Mouse (Mus musculus): ENCODE data around the gene Rnf212. TPM values are rescaled to one million over a fixed set of nuclear protein-coding genes. Genes with fewer than 3 reads are reported as not detected.

Rnf212 gene
- polyA plus RNA-seq, 1 experiment, result not detected

DNA sequence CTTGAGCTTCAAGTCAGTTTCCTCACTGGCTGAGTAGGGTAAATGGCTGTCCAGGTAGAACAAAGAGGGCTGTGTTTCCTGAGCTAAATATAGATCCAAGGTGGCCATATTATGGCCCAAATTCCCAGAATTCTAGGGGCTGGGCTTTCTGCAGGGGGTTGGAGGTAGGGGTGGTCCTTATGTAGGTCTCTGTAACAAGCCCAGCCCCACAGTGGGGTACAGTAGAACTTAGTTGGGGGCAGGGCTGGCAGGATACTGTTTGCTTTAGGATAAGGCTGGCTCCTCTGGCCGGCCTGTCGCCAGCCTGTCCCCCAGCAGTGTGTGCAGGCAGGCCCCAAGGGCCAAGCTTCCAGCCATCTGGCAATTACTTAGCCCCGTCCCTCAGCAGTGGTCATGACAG lies 74.4 kb downstream of the Rnf212 start:
- Histone ChIP-seq H3K4me3 (replicated peaks; ENCODE audit: extremely low read depth, low read depth, low read length) (no peak overlapping the region), H3K4me1 (ENCODE audit: control insufficient read depth, insufficient read depth, low read length) (no peaks in the 10 kb centered on the region)
- DNase-seq, result no peak
- WGBS, result 53% methylated on average over 3 of the region's 3 CpGs
- no peak for TF ChIP-seq CTCF (IDR thresholded peaks at IDR 0.05; ENCODE audit: insufficient read depth, low read length)
- no peak for TF ChIP-seq POLR2A (IDR thresholded peaks at IDR 0.05; ENCODE audit: borderline replicate concordance, extremely low read depth, low read depth, low read length)

DNA sequence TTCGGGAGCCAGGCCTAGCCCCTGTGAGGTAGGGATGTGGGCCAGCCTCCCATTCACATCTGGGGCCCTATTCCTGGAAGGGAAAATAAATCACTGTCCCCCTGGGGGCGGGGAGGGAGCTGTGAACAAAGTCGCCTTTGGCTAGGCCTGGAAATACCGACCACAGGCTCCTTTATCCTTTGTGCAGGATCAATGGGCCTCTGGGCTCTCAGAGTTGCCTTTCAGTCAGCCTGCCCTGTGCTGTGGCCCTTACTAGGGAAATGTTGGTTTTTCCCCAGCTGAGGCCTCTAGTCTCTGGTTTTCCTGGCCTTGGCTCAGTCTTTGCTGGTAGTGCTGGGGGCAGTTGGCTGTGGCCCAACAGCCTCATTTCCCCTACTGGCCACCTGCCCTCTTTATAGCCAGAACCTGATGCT lies 77.4 kb downstream of the Rnf212 start:
- H3K4me3 ChIP-seq (replicated peaks; ENCODE audit: extremely low read depth, low read depth, low read length), result no peak overlapping the region
- peaks cover 6% of the 10 kb centered on the region; the same call in 1 of the 2 replicates for H3K4me1 ChIP-seq (ENCODE audit: control insufficient read depth, insufficient read depth, low read length)
- TF ChIP-seq CTCF (IDR thresholded peaks at IDR 0.05; ENCODE audit: insufficient read depth, low read length), result no peak
- no peak for TF ChIP-seq POLR2A (IDR thresholded peaks at IDR 0.05; ENCODE audit: borderline replicate concordance, extremely low read depth, low read depth, low read length)
- DNase-seq, result no peak
- WGBS, result 49% methylated on average over 4 of the region's 4 CpGs

DNA sequence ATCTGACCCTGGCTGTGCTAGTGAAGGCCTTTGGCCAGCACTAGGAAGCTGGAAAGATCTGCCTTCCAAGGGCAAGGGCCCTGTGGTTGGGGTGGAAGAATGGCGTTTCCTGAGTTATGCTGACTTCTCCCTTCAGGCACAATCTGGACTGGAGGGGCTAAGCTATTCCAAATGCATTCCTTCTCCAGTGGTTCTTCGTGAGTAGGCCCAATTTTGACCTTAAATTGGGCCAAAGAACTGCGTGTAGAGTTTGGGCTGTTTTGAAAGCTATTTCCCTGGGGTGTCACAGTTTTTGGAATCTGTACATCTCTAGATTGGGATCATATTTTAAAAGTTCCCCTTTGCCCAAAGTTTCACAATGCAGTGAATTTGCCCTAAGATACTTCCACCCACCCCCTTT lies 78.2 kb downstream of the Rnf212 start:
- DNase-seq, result no peak
- peaks cover 6% of the 10 kb centered on the region; the same call in 1 of the 2 replicates for H3K4me1 ChIP-seq (ENCODE audit: control insufficient read depth, insufficient read depth, low read length)
- WGBS, result 75% methylated on average over 3 of the region's 3 CpGs
- TF ChIP-seq CTCF (IDR thresholded peaks at IDR 0.05; ENCODE audit: insufficient read depth, low read length) (no peak), POLR2A (IDR thresholded peaks at IDR 0.05; ENCODE audit: borderline replicate concordance, extremely low read depth, low read depth, low read length) (no peak)
- no peak overlapping the region for H3K4me3 ChIP-seq (replicated peaks; ENCODE audit: extremely low read depth, low read depth, low read length)

DNA sequence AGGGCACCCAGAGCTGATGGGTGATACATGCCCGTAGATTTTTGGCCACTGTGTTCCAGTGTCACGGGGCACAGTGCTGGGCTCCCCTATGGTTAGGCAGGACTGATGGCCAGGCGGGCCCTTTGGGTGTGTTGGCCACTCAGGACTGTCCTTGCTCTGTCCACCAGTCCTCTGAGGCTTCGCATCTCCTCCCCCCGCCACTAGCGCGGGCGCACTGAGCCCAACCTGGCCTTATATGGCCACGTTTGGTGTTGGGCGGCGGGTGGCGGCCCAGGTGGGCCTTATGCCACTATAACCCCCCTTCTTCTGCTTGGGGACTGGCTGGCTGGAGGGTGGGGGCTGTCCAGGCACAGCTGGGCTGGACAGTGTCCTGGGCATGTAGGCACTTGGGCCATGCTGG lies 78.9 kb downstream of the Rnf212 start:
- Histone ChIP-seq H3K4me3 (replicated peaks; ENCODE audit: extremely low read depth, low read depth, low read length) (no peak overlapping the region), H3K4me1 (ENCODE audit: control insufficient read depth, insufficient read depth, low read length) (peaks cover 6% of the 10 kb centered on the region; the same call in 1 of the 2 replicates)
- no peak for TF ChIP-seq CTCF (IDR thresholded peaks at IDR 0.05; ENCODE audit: insufficient read depth, low read length)
- no peak for TF ChIP-seq POLR2A (IDR thresholded peaks at IDR 0.05; ENCODE audit: borderline replicate concordance, extremely low read depth, low read depth, low read length)
- DNase-seq, result no peak
- WGBS, result 97% methylated on average over 12 of the region's 12 CpGs

DNA sequence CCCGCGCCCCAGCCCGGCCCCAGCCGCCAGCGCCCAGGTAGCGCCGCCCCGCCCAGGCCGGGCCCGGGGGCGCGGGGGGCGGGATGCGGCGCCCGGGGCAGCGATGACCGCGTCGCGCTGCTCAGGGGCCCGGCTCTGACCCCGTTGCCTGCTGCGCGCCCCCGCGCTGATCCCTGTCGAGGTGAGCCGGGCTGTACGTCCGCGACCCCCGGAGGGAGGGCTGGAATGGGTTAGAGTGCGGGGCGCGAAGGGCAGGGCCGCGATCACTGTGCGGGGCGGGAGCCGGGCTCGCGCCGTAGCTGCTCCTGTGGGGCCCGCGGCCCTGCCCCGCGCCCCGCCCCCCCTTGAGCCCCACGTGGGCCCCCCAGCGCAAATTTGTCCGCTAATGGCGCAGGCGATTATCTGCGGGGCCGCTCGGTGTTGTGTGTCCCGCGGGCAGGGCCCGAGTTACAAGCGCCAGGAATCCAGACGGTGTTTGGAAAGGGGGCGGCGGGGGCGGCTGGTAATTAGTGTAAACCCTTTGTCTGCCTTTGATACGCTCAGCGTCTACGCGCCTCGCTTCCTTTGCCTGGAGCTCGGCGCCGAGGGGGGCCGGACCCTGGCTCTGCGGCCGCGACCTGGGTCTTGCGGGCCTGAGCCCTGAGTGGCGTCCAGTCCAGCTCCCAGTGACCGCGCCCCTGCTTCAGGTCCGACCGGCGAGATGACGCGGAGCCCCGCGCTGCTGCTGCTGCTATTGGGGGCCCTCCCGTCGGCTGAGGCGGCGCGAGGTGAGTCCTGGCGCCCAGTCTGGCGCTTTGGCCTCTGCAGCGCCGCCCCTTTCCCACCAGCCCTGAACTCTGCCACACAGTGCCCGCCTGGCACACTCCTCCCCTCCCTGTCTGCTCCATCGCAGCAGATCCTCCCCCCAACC lies 80.2 kb downstream of the Rnf212 start:
- H3K4me3 ChIP-seq (replicated peaks; ENCODE audit: extremely low read depth, low read depth, low read length), result peak overlapping the region; percentile 80
- DNase-seq, result peak; percentile 53
- H3K4me1 ChIP-seq (ENCODE audit: control insufficient read depth, insufficient read depth, low read length), result peaks cover 6% of the 10 kb centered on the region; the same call in 1 of the 2 replicates
- no peak for TF ChIP-seq POLR2A (IDR thresholded peaks at IDR 0.05; ENCODE audit: borderline replicate concordance, extremely low read depth, low read depth, low read length)
- no peak for TF ChIP-seq CTCF (IDR thresholded peaks at IDR 0.05; ENCODE audit: insufficient read depth, low read length)
- under 1% methylated on average over 93 of the region's 99 CpGs for WGBS

DNA sequence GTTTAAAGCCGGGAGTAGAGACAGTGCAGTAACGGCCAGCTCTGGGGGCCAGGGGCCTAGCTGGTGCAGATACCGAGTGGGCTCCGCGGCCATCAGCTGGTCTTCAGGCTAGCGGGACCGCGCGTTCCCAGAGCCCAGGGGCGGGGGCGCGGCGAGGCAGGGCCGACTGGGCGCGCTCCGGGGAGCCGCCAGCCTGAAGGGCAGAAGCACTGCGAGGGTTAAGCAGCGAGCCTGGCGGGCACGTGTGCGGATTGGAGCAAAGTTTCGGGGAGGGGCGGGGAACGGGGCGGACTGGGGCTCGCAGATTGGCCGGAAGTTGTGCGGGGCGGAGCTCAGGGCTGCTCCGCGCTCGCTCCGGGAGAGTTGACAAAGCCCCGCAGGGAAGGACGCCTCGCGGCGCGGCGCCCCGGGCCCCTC lies 80.9 kb downstream of the Rnf212 start:
- TF ChIP-seq CTCF (IDR thresholded peaks at IDR 0.05; ENCODE audit: insufficient read depth, low read length) (no peak), POLR2A (IDR thresholded peaks at IDR 0.05; ENCODE audit: borderline replicate concordance, extremely low read depth, low read depth, low read length) (0 out of 2 replicates have a peak, but pooled peaks have one; percentile 10)
- DNase-seq, result peak; percentile 77
- Histone ChIP-seq H3K4me1 (ENCODE audit: control insufficient read depth, insufficient read depth, low read length) (peaks cover 6% of the 10 kb centered on the region; the same call in 1 of the 2 replicates), H3K4me3 (replicated peaks; ENCODE audit: extremely low read depth, low read depth, low read length) (peak overlapping the region; percentile 86)
- under 1% methylated on average over 29 of the region's 43 CpGs for WGBS

DNA sequence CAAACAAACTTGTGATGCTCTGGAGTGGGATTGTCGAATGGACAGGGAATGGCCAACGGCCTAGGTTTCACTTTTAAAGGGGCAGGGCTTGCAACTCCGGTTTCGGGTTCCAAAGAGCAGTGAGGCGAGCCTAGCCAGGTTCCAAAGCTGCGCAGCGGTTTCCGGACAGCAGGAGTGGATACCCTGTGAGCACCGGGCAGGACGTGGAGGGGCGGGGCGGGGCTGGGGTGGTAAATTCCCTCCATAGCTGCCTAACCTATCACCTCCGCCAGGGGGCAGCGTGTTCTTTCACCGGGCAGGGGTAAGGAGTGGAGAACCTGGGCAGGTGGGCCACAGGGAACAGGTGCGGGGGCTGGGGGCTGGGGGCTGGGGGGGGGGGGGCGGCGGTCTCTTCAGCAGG lies 82.5 kb downstream of the Rnf212 start, which contains the start of gene Fgfrl1:
Gene Fgfrl1 (plus strand): TSS at position 112 of the 400 bp plus-strand sequence.
- 1% methylated on average over 18 of the region's 18 CpGs for WGBS
- H3K4me1 ChIP-seq (ENCODE audit: control insufficient read depth, insufficient read depth, low read length), result peaks cover 6% of the 10 kb centered on the region; the same call in 1 of the 2 replicates
- peak; percentile 69 for DNase-seq
- H3K4me3 ChIP-seq (replicated peaks; ENCODE audit: extremely low read depth, low read depth, low read length), result peak within 1 kb of the TSS; percentile 52
- no peak for TF ChIP-seq POLR2A (IDR thresholded peaks at IDR 0.05; ENCODE audit: borderline replicate concordance, extremely low read depth, low read depth, low read length)
- peak; percentile 46 for TF ChIP-seq CTCF (IDR thresholded peaks at IDR 0.05; ENCODE audit: insufficient read depth, low read length)

DNA sequence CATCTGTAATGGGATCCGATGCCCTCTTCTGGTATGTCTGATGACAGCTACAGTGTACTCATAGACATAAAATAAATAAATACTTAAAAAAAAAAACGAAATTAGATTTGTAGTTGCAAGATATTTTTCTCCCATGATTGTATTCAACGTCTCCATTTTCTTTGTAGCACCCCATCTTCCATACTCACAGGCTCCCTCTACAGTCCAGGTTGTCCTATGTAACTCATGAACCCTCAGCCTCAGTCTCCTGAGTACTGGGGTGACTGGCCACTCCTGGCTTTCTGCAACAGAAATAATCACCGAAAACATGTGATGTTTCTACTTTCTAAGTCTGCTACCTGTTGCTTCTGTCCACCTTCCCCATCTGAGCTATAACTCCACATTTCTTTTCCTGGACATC lies 83.6 kb downstream of the Rnf212 start:
- WGBS, result 65% methylated on average over 4 of the region's 4 CpGs
- no peak for DNase-seq
- TF ChIP-seq POLR2A (IDR thresholded peaks at IDR 0.05; ENCODE audit: borderline replicate concordance, extremely low read depth, low read depth, low read length), result no peak
- TF ChIP-seq CTCF (IDR thresholded peaks at IDR 0.05; ENCODE audit: insufficient read depth, low read length), result no peak
- Histone ChIP-seq H3K4me3 (replicated peaks; ENCODE audit: extremely low read depth, low read depth, low read length) (no peak overlapping the region), H3K4me1 (ENCODE audit: control insufficient read depth, insufficient read depth, low read length) (peaks cover 6% of the 10 kb centered on the region; the same call in 1 of the 2 replicates)

DNA sequence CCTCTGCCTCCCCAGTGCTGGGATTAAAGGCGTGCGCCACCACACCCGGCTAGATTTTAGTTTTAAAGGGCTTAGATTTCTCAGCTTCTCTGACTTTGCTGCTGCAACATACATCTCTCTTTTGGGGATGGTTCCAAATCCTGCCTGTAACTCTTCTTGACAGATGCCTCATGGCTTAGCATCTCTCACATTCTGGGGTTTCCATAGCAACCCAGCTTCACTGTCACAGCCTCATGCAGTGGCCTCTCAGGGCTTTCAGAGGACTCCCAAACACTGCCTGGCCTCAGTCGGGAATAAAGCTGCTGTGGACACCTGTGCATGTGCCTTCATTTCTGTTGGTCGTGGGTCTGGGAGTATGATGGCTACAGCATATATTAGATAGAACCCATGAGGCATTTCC lies 85.7 kb downstream of the Rnf212 start:
- no peak overlapping the region for H3K4me3 ChIP-seq (replicated peaks; ENCODE audit: extremely low read depth, low read depth, low read length)
- TF ChIP-seq CTCF (IDR thresholded peaks at IDR 0.05; ENCODE audit: insufficient read depth, low read length) (no peak), POLR2A (IDR thresholded peaks at IDR 0.05; ENCODE audit: borderline replicate concordance, extremely low read depth, low read depth, low read length) (no peak)
- 70% methylated on average over 5 of the region's 5 CpGs for WGBS
- DNase-seq, result no peak
- H3K4me1 ChIP-seq (ENCODE audit: control insufficient read depth, insufficient read depth, low read length), result peaks cover 4% of the 10 kb centered on the region; the same call in 1 of the 2 replicates

All from lung, adult 2 months (tissue).